Mouse (Mus musculus) adipocyte (in vitro differentiated cells): Measurements from ENCODE around the gene Per3.
"Not testable (repeated sequence)": the region's sequence is repeated elsewhere in the genome, so short reads cannot be mapped to it uniquely, and the experiment has no call there.

Experiments
- DNase-seq: peaks from one replicate; pipeline ENCODE4 v3.0.0-alpha.2; 2016; ENCODE audit warnings: low spot score

Per3 gene

GRCm38 (mm10) chr4:151024152-151024551, 20.3 kb downstream of the Per3 start:
- no peak for DNase-seq

GRCm38 (mm10) chr4:151017356-151017755, 27.1 kb downstream of the Per3 start:
- not testable (repeated sequence) for DNase-seq

- no peak for DNase-seq
Observed at GRCm38 (mm10) chr4:151015946-151016345, 28.5 kb downstream of the Per3 start.

GRCm38 (mm10) chr4:151010316-151010715, 34.1 kb downstream of the Per3 start:
- DNase-seq: no peak

GRCm38 (mm10) chr4:151006945-151007344, 37.5 kb downstream of the Per3 start:
- peak; percentile 10 for DNase-seq

DNA sequence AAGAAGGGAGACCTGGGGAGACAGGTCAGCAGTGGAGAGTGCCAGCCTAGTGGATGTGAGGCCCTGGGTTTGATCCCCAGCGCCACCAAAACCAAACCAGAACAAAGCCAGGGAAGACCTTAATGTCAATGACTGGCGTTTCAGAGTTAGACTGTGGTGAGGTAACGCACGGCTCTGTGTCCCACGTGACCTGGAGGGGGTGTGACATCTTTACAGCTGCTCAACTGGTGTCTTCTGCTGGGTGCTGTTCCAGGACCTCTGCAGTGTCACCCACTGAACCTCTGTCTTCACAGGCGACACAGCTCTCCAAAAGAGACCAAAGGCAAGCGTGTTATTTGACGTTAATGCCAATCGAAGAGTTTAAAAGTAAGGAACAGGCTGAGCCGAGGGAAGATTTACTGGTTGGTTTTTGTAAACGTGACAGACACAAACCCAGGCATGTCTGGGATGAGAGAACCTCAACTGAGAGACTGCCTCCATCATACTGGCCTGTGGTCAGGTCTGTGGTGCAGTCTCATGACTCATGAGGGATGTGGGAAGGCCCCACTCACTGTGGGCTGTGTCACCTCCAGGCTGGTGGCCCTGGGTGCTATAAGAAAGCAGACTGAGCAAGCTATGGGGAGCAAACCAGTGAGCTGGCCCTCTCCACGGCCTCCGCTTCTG, 38.7 kb downstream of the Per3 start:
- DNase-seq: no peak

GRCm38 (mm10) chr4:151001397-151001796, 43.1 kb downstream of the Per3 start:
- no peak for DNase-seq

DNA sequence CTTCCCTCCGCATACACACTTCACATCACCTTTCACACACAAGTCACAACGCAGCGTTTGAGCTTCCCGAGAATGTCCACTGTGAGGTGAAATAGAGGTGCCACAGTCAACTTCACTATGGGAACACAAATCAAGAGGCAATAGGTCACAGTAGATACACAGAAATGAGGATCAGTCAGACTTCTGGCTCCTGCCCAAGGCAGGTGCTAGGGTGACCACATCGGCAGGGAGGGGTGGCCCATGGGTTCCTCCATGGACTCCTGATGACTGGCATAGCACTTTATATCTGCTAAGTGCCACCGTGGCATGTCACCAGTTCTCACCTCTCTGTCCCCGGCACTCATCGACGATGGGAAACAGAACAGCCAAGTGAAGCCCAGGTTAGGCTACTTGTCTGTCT, 45.8 kb downstream of the Per3 start:
- no peak for DNase-seq

GRCm38 (mm10) chr4:150996797-150997196, 47.7 kb downstream of the Per3 start, which contains the start of gene Uts2:
Uts2 (plus strand) TSS chr4:150997097.
- no peak for DNase-seq

- DNase-seq: peak; percentile 30
Observed at GRCm38 (mm10) chr4:150990148-150990547, 54.3 kb downstream of the Per3 start.

DNA sequence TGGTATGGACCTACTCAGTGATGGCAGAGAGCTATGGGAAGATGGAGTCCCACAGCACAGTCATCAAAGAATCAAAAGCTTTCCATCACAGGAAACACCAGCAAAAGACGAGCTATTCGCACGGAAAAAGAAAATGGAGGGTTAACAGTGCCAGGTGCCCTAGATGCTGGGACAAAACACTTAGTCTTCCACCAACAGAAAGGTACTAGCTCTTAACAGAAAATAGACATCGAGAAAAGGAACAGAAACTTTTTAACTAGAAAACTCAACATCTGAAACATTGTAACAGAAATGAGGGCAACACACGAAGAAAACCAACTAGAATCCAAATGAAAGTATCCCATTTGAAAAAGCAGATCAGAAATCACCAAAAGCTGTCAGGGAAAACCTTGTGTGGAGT, 64.3 kb downstream of the Per3 start:
- DNase-seq: no peak

DNA sequence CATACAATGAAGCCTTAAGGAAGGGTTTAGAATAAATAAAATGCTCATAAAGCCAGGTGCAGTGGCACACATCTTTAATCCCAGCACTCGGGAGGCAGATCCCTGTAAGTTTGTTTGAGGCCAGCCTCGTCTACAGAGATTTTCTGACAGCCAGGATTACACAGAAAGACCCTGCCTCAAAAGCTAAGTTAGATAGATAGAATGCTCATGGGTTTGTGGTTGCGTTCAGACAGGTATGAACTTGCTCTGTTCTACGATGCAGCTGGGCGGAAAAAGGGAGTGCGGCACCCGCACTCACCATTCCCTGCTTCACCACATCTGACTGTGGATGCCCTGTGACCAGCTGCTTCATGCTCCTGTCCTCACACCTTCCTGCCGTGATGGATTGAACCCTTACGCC, 65.0 kb downstream of the Per3 start:
- no peak for DNase-seq

GRCm38 (mm10) chr4:150978156-150978910, 66.1 kb downstream of the Per3 start:
- no peak for DNase-seq

- no peak for DNase-seq
Observed at GRCm38 (mm10) chr4:150975145-150975544, 69.3 kb downstream of the Per3 start.

GRCm38 (mm10) chr4:150973264-150973663, 71.2 kb downstream of the Per3 start:
- DNase-seq: peak; percentile 38

- no peak for DNase-seq
Observed at GRCm38 (mm10) chr4:150968956-150969355, 75.5 kb downstream of the Per3 start.

DNA sequence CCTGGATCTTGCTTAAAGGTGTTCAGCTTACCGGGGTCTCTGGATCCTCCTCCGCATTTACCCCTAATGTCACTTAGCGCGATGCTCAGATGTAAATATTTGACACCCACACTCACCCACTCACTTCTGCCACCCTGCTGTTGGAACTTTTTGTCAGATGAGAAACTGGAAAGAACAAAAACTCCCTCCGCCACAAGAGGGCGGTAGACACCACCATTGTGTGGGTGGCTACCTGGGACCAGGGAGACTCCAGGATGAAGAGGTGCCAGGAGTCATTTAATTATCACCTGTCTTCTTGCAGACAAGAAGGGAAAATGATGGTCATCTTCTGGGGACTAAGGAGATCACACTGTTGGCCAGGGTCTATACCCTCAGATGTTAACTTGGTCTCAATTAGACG, 77.9 kb downstream of the Per3 start:
- DNase-seq: peak; percentile 57

DNA sequence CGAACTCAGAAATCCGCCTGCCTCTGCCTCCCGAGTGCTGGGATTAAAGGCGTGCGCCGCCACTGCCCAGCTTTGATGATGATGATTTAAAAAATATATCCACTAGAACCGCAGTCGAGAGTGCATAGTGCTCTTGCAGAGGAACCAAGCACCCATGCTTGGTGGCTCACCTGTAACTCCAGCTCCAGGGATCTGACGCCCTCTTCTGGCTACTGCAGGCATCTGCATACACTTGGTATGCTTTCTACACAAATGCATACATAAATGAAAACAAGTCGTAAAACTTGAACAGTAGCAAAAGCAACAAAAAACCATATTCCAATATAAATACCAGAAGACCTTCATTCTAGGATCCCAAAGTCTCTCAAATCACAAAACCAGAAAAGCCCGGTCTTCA, 78.9 kb downstream of the Per3 start:
- DNase-seq: no peak

GRCm38 (mm10) chr4:150964635-150965554, 79.6 kb downstream of the Per3 start:
- peak; percentile 88 for DNase-seq

DNA sequence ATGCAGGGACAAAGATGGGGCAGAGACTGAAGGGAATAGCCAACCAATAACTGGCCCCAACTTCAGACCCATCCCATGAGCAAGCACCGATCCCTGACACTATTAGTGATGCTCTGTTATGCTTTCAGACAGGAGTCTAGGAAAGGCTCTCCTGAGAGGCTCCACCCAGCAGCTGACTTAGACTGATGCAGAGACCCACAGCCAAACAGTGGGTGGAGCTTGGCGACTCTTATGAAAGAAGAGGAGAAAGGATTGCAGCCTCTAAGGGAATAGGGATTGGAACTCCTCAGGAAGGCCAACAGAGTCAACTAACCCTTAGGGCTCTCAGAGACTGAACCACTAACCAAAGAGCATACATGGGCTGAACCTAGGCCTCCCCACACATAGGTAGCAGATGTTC, 80.8 kb downstream of the Per3 start:
- peak; percentile 25 for DNase-seq

- peak; percentile 23 for DNase-seq
Observed at GRCm38 (mm10) chr4:150962231-150962630, 82.2 kb downstream of the Per3 start.

- no peak for DNase-seq
Observed at GRCm38 (mm10) chr4:150958536-150958935, 85.9 kb downstream of the Per3 start.

GRCm38 (mm10) chr4:150957106-150957458, 87.4 kb downstream of the Per3 start:
- DNase-seq: no peak
